ENCODE assay signal across 8 mouse cellular contexts in the genomic region with DNA sequence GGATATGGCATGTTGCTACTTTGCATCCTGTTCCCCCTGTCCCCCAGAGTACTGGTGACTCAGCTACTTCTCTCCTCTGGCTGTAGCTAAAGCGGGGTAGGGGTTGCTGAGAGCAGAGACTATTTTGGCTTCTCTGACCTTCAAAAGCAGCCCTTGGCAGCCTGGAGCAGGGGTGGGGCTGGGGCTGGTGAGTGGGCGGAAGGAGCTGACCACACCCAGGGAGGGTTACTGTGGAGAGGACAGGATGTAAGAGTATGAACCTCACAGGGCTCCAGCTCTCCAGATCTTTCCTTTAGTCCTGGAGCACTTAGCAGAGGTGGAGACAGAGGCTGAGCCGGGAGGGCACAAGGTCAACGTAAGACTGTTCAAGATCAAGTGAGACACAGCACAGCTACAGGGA. TPM values are rescaled to one million over a fixed set of nuclear protein-coding genes. Genes with fewer than 3 reads are reported as not detected.
DNase-seq lines count a peak whose midpoint lies in the region; ATAC-seq lines count a peak whose summit lies in the region.

No protein-coding gene starts in this region.

- H3K9me3 ChIP-seq in kidney, embryonic 14.5 days (ENCODE audit: control insufficient read depth, low read length), result no peaks in the 10 kb centered on the region
- no peaks in the 10 kb centered on the region for H3K9me3 ChIP-seq in forebrain, embryonic 15.5 days
- no peaks in the 10 kb centered on the region for H3K9me3 ChIP-seq in hindbrain, embryonic 14.5 days (ENCODE audit: control insufficient read depth, low read length)

- WGBS in kidney, embryonic 14.5 days, result 27% methylated on average over 4 of the region's 4 CpGs
- 55% methylated on average over 4 of the region's 4 CpGs for WGBS in forebrain, embryonic 15.5 days
- WGBS in hindbrain, embryonic 14.5 days, result 30% methylated on average over 4 of the region's 4 CpGs

- H3K4me3 ChIP-seq in kidney, embryonic 14.5 days (ENCODE audit: low read length), result peak overlapping the region; percentile 46; the same call in 1 of the 2 replicates
- peak overlapping the region; percentile 68 for H3K4me3 ChIP-seq in forebrain, embryonic 15.5 days
- peak overlapping the region; percentile 50; the same call in 1 of the 2 replicates for H3K4me3 ChIP-seq in hindbrain, embryonic 14.5 days (replicated peaks; ENCODE audit: low read length)

- ATAC-seq in kidney, embryonic 14.5 days (ENCODE audit: low FRiP score, low TSS enrichment), result no peak
- no peak for ATAC-seq in forebrain, embryonic 15.5 days (replicated peaks)
- no peak for ATAC-seq in hindbrain, embryonic 14.5 days (ENCODE audit: low FRiP score)

- H3K27me3 ChIP-seq in kidney, embryonic 14.5 days (ENCODE audit: control insufficient read depth, insufficient read depth, low read length), result peaks cover 23% of the 10 kb centered on the region
- H3K27me3 ChIP-seq in forebrain, embryonic 15.5 days, result no peaks in the 10 kb centered on the region
- H3K27me3 ChIP-seq in hindbrain, embryonic 14.5 days (ENCODE audit: control insufficient read depth, insufficient read depth, low read length), result no peaks in the 10 kb centered on the region

- 0 out of 2 replicates have a peak, but pooled peaks cover 1% of the 10 kb centered on the region for H3K36me3 ChIP-seq in kidney, embryonic 14.5 days (ENCODE audit: control insufficient read depth, insufficient read depth, low read length)
- no peaks in the 10 kb centered on the region for H3K36me3 ChIP-seq in forebrain, embryonic 15.5 days
- H3K36me3 ChIP-seq in hindbrain, embryonic 14.5 days (replicated peaks; ENCODE audit: control insufficient read depth, insufficient read depth), result peaks cover 2% of the 10 kb centered on the region

- no peak overlapping the region; the same call in 1 of the 2 replicates for H3K27ac ChIP-seq in kidney, embryonic 14.5 days (ENCODE audit: low read depth, low read length)
- 0 out of 2 replicates have a peak overlapping the region, but pooled peaks have one; percentile 83 for H3K27ac ChIP-seq in forebrain, embryonic 15.5 days (replicated peaks)
- H3K27ac ChIP-seq in hindbrain, embryonic 14.5 days, result peak overlapping the region; percentile 81

- DNase-seq in kidney, adult 9 months, result no peak
- peak; percentile 33 for DNase-seq in adrenal gland, postnatal 25 days
- no peak for DNase-seq in hindbrain, embryonic 14.5 days (ENCODE audit: low spot score)
- peak; percentile 71 for DNase-seq in lung, postnatal 10 days
- DNase-seq in testis, postnatal 14 days (ENCODE audit: low spot score), result peak; percentile 53
- DNase-seq in thymus, adult 18-20 months, result no peak

- H3K9ac ChIP-seq in kidney, embryonic 14.5 days (ENCODE audit: low read depth, low read length), result no peak overlapping the region
- H3K9ac ChIP-seq in forebrain, embryonic 15.5 days (replicated peaks), result no peak overlapping the region
- peak overlapping the region; percentile 64 for H3K9ac ChIP-seq in hindbrain, embryonic 14.5 days

- peak overlapping the region; percentile 64 for H3K4me2 ChIP-seq in kidney, embryonic 14.5 days (replicated peaks; ENCODE audit: low read depth, low read length)
- H3K4me2 ChIP-seq in forebrain, embryonic 15.5 days (replicated peaks), result peak overlapping the region; percentile 81
- H3K4me2 ChIP-seq in hindbrain, embryonic 14.5 days (replicated peaks), result peak overlapping the region; percentile 68

- H3K4me1 ChIP-seq in kidney, embryonic 14.5 days (ENCODE audit: control insufficient read depth, insufficient read depth, low read length), result peaks cover 34% of the 10 kb centered on the region
- peaks cover 62% of the 10 kb centered on the region for H3K4me1 ChIP-seq in forebrain, embryonic 15.5 days
- H3K4me1 ChIP-seq in hindbrain, embryonic 14.5 days (replicated peaks; ENCODE audit: control insufficient read depth, insufficient read depth, low read length), result peaks cover 47% of the 10 kb centered on the region

RNA-seq across cellular contexts. Expression of a gene that starts 4.8 kb away (rescaled TPM):
- polyA plus RNA-seq in kidney, embryonic 14.5 days (2014; fragmentation: Nextera tagmentation; extraction: Ambion mirVana), result 5.8 and 7.0 TPM in 2 replicates
- 4.9 and 6.2 TPM in 2 replicates for total RNA-seq in adrenal gland, postnatal 25 days (2021)
- 9.4 and 13.9 TPM in 2 replicates for polyA plus RNA-seq in forebrain, embryonic 15.5 days (2015; fragmentation: Nextera tagmentation; extraction: Ambion mirVana)
- 50.1 and 57.2 TPM in 2 replicates for polyA plus RNA-seq in hindbrain, embryonic 14.5 days (2014; fragmentation: Nextera tagmentation; extraction: Ambion mirVana)

RNA-seq across cellular contexts. Expression of a gene that starts 23.0 kb away (rescaled TPM):
- polyA plus RNA-seq in kidney, embryonic 14.5 days (2014; fragmentation: Nextera tagmentation; extraction: Ambion mirVana), result 55.0 and 91.9 TPM in 2 replicates
- 82.8 and 89.4 TPM in 2 replicates for total RNA-seq in adrenal gland, postnatal 25 days (2021)
- polyA plus RNA-seq in forebrain, embryonic 15.5 days (2015; fragmentation: Nextera tagmentation; extraction: Ambion mirVana), result 186 and 197 TPM in 2 replicates
- polyA plus RNA-seq in hindbrain, embryonic 14.5 days (2014; fragmentation: Nextera tagmentation; extraction: Ambion mirVana), result 165 and 170 TPM in 2 replicates

Comparison
In these comparisons a context has a peak if more than half of its experiments do, and no peak if none do; other contexts are left out.
1. DNase-seq: peak in adrenal gland, postnatal 25 days (single experiment), lung, postnatal 10 days (single experiment) and testis, postnatal 14 days (single experiment); none in kidney, adult 9 months (single experiment), hindbrain, embryonic 14.5 days (single experiment) and thymus, adult 18-20 months (0 of 2).
2. Peak in every context shown above with its lines, with median percentiles within 50 percentile points of each other: H3K4me2 ChIP-seq and H3K4me3 ChIP-seq.